Mouse (Mus musculus): ENCODE measurements around the gene Gm37240. TPM values are rescaled to one million over a fixed set of nuclear protein-coding genes. Genes with fewer than 3 reads are reported as not detected.

Gene Gm37240
- total RNA-seq, 2 experiments from 2014 or later: 3.9 to 6.6 TPM

- DNase-seq: no peak
Observed at GRCm38 (mm10) chr3:85022800-85023199, 864.5 kb downstream of the Gm37240 start.

- DNase-seq: no peak
Observed at GRCm38 (mm10) chr3:85021816-85022215, 865.5 kb downstream of the Gm37240 start.

DNA sequence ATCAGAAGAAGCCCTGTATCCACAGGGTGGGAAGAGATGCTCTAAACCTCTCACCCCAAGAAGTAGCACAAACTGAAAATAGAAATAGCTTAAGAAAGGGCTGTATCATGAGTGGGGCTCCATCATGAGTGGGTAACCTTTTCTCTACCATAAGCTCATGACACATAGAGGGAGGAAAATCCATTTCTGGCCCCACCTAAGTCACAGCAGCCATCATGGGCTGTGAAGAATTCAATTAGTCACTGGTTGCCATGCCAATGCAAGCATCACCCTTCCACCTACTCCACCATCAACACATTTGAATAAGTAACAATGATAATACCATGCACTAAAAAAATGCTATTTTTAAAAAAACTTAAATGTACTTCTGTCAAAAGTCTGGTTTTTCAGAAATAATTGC, 867.2 kb downstream of the Gm37240 start:
- no peak for DNase-seq

- DNase-seq: no peak
Observed at GRCm38 (mm10) chr3:85015667-85016066, 871.7 kb downstream of the Gm37240 start.

GRCm38 (mm10) chr3:85012889-85013288, 874.4 kb downstream of the Gm37240 start:
- no peak for DNase-seq

GRCm38 (mm10) chr3:85005257-85005656, 882.1 kb downstream of the Gm37240 start:
- no peak for DNase-seq

DNA sequence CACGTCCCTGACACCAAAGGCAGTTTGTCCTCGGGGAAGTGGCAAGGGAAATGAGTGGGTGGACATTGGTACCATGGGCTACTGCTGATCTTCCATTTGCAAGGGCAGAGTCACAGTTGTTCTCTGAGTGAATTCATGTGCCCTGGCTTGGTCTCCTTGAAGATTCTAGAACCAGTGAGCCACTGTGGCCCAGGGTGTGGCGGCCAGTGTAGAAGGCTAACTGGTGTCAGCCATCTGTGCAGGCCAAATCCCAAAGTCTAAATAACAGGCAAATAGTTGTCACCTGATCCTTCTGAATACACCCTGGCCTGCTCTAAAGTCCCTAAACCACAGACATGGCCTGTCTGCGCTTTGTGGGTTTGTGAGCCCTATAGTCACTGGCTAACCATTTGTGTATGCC, 898.4 kb downstream of the Gm37240 start:
- no peak for DNase-seq

DNA sequence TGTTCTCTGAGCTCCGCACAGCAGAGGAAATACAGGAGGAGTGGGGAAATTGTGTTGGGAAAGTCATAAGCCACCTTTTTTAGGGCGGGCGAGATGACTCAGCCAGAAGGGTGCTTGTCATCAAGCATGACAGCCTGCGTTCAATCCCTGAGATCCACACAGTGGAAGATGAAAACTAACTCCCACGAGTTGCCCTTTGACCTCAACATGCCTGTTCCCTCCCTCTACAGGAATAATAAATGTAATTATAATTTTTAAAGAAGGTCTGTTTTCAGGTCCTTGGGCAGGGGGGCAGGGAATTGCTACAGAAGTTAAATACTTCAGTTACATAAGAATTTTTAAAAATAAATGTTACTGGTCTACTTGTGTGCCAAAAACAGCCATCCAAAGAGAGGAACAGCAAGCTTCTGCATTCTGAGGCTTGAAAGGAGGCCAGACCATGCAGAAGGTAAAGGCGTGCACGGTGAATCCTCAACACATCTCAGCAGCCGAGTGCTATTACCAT, 902.1 kb downstream of the Gm37240 start:
- no peak for DNase-seq

GRCm38 (mm10) chr3:84982688-84983087, 904.6 kb downstream of the Gm37240 start:
- no peak for DNase-seq

DNA sequence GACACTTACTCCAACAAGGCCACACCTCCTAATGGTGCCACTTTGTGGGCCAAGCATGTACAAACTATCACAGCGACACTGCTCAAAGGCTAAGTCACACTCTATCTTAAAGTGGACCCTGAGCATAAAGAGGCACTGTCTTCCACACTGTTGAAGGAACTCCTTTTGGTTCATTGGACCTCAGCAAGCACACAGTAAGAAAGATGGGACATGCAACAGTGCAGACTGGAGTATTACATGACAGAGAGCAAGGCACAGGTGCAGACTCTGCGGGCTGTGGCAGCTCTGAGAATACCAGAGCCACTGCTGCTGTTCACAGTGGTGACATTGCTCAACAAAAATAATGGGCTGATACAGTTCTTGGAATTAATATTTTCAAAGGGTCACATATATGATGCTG, 907.2 kb downstream of the Gm37240 start:
- no peak for DNase-seq

DNA sequence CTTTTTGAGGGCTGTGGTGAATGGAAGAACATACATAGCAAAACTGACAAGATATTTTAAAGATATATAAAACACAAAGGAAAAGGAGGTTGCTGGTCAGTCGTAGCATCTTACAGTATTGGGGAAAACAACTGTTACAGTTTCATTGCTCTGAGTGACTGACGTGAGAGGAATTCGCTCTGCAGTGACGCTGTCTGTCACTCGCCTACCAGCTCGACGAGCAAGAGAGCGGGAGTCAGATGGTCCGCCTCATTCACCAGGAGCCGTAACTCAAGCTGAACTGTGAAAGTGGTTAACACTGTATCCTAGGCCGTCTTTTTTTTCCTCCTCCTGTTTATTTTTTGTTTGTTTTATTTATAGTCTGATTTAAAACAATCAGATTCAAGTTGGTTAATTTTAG, 908.6 kb downstream of the Gm37240 start:
- no peak for DNase-seq

GRCm38 (mm10) chr3:84974193-84974592, 913.1 kb downstream of the Gm37240 start:
- no peak for DNase-seq

DNA sequence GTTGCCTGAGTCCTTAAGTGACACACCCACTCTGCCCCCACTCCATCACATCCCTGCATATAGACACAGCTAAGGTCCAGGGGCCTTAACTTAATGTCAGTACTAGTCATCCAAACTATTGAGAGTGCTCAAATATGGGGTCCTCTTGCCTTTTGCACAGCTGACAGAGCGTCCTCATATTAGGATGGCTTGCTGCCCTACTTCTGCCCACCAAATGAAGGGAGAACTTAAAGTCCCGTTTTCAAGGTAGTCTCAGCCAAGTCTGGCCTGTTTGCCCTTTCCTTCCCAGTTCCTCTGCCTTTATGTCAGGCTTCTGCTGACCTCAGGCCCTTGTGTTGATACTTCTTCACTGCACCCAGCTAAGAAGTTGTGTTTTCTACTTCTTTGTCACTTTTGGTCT, 914.4 kb downstream of the Gm37240 start:
- no peak for DNase-seq

DNA sequence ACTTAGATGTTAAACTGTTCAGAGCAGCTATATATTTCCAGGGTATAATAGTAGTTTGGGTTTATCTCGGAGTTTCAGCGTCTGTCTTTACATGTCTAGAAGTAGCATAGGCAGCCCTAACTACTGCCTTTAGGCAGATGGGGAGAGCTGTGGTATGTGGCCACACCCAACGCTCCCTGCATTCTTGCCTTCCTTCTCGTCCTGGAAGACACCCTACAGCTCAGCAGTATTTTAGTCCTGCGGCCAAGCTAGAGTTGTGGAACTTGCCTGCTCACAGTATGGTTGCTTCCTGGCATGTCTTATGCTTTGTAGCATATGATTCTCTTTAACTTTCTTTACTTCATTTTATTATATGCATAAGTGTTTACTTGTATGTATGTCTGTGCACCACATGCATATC, 915.8 kb downstream of the Gm37240 start:
- DNase-seq: no peak

- no peak for DNase-seq
Observed at GRCm38 (mm10) chr3:84967364-84967763, 920.0 kb downstream of the Gm37240 start.

GRCm38 (mm10) chr3:84965156-84965555, 922.2 kb downstream of the Gm37240 start:
- DNase-seq: no peak

- no peak for DNase-seq
Observed at GRCm38 (mm10) chr3:84955857-84956256, 931.5 kb downstream of the Gm37240 start.

GRCm38 (mm10) chr3:84955011-84955775, 932.1 kb downstream of the Gm37240 start:
- DNase-seq: no peak

GRCm38 (mm10) chr3:84952585-84953187, 934.6 kb downstream of the Gm37240 start:
- DNase-seq: no peak

GRCm38 (mm10) chr3:84952135-84952534, 935.2 kb downstream of the Gm37240 start:
- peak; percentile 67 for DNase-seq

GRCm38 (mm10) chr3:84951698-84952097, 935.6 kb downstream of the Gm37240 start:
- no peak for DNase-seq

- no peak for DNase-seq
Observed at GRCm38 (mm10) chr3:84949387-84949786, 937.9 kb downstream of the Gm37240 start.

GRCm38 (mm10) chr3:84946381-84946780, 940.9 kb downstream of the Gm37240 start:
- no peak for DNase-seq

GRCm38 (mm10) chr3:84944933-84945332, 942.4 kb downstream of the Gm37240 start:
- DNase-seq: no peak
